Mouse (Mus musculus) hindbrain, embryonic 10.5 days (tissue): ENCODE data around the gene Adam26a. TPM values are rescaled to one million over a fixed set of nuclear protein-coding genes. Genes with fewer than 3 reads are reported as not detected.
"Not testable (repeated sequence)": the region's sequence is repeated elsewhere in the genome, so short reads cannot be mapped to it uniquely, and the experiment has no call there.

Source experiments
- DNase-seq: peaks from one replicate; pipeline ENCODE4 v3.0.0-alpha.2; 2017; ENCODE audit warnings: low spot score
- H3K27ac ChIP-seq: fragments of 300-500 bp; sonication (generic); 2 replicates; pipeline ENCODE4 v1.5.1; 2016; ENCODE audit warnings: mild to moderate bottlenecking, moderate library complexity
- H3K27me3 ChIP-seq: fragments of 300-500 bp; sonication (generic); 2 replicates; pipeline ENCODE4 v1.6.1; 2016; ENCODE audit warnings: mild to moderate bottlenecking; ENCODE audit not compliant: poor library complexity, insufficient read depth, severe bottlenecking
- H3K36me3 ChIP-seq: fragments of 300-500 bp; sonication (generic); 2 replicates; pipeline ENCODE4 v1.6.1; 2016; ENCODE audit warnings: mild to moderate bottlenecking, moderate library complexity
- H3K4me1 ChIP-seq: fragments of 300-500 bp; sonication (generic); replicated peaks from 2 replicates; pipeline ENCODE4 v1.6.1; 2016; ENCODE audit warnings: mild to moderate bottlenecking
- H3K4me3 ChIP-seq: fragments of 300-500 bp; sonication (generic); 2 replicates; pipeline ENCODE4 v1.5.1; 2016; ENCODE audit warnings: mild to moderate bottlenecking, moderate library complexity
- H3K9me3 ChIP-seq: fragments of 300-500 bp; sonication (generic); 2 replicates; pipeline ENCODE4 v1.6.1; 2016; ENCODE audit warnings: mild to moderate bottlenecking, moderate library complexity
- WGBS: fragments of 180-500 bp; shearing (Covaris S2); methylation state at CpG from one replicate; pipeline ENCODE4 v1.1.7; 2016; 5-methylcytosine and 5-hydroxymethylcytosine counted together
- polyA plus RNA-seq: library from polyadenylated mRNA; unstranded; fragments of >200 nt; fragmentation: Nextera tagmentation; extraction: Ambion mirVana; gene quantifications from 2 replicates; pipeline ENCODE4 v1.2.1, GENCODE M21; 2016

The Adam26a gene
- polyA plus RNA-seq, result not detected in 2 replicates

DNA sequence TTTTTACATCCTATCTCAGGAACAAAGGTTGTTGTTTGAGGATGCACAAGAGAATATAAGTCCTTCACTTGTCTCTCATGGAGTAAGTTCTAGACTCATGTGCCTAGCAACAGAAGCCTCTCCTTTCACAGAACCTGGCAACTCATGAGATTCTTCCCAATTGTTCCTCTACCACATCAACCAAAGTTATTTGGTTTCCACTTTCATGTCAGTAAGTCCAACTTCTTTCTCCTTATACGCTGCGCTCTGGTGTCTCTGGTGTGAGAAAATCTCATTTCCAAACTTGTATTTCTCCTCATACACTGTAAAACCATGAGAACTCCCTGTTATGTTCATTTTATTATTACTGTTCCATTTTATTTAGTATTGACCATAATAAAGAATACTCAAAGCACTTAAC lies at the start of gene Adam26a:
TSS of gene Adam26a (minus strand) at position 101 of the 400 bp plus-strand sequence.
- DNase-seq, H3K27me3 ChIP-seq, H3K27ac ChIP-seq, H3K9me3 ChIP-seq, H3K4me1 ChIP-seq, H3K4me3 ChIP-seq, H3K36me3 ChIP-seq: not testable (repeated sequence)
- WGBS, result 95% methylated on average over 2 of the region's 2 CpGs

DNA sequence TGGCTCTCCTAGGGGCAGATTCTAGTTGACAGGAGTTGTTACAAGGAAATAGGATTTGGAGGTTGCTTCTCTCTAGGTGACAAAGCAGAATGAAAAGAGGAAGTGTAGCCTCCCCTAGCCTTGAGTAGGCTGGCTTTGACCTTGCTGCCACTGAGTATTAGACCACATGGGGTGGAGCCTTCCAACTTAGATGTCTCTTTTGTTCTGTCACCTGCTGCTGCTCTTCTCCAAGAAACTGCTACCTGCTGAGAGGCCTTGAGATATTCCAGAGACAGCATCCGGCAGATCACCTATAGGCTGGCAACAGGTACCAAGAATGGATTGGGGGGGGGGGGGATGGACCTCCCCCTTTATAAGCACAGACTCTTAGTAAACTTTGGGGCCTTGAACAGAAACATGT lies 39.5 kb upstream of the Adam26a start:
- Histone ChIP-seq H3K9me3 (no peaks in the 10 kb centered on the region), H3K4me3 (no peak overlapping the region), H3K4me1 (no peaks in the 10 kb centered on the region), H3K27me3 (no peaks in the 10 kb centered on the region), H3K27ac (no peak overlapping the region), H3K36me3 (no peaks in the 10 kb centered on the region)
- WGBS, result 87% methylated on average over 1 of the region's 1 CpGs
- DNase-seq, result no peak

DNA sequence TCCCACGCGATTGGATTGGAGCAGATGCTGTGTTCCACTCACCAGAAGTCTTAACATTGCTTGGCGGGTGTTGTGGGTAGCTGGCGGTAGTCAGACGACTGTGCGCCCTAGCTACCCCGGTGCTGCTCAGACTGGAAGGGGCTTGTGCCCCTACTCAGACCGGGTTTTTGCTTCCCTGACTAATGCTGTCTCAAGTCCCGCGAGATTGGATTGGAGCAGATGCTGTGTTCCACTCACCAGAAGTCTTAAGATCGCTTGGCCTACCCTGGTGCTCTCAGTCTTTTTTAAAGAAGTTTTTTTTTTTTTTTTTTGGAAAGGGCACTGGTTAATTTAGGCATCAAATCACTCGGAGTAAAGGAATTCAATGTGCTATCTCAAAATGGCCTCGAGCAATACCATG lies 27.1 kb upstream of the Adam26a start:
- H3K36me3 ChIP-seq, H3K4me1 ChIP-seq, H3K27me3 ChIP-seq, H3K4me3 ChIP-seq, H3K27ac ChIP-seq, H3K9me3 ChIP-seq, DNase-seq: not testable (repeated sequence)
- WGBS, result 83% methylated on average over 13 of the region's 13 CpGs

DNA sequence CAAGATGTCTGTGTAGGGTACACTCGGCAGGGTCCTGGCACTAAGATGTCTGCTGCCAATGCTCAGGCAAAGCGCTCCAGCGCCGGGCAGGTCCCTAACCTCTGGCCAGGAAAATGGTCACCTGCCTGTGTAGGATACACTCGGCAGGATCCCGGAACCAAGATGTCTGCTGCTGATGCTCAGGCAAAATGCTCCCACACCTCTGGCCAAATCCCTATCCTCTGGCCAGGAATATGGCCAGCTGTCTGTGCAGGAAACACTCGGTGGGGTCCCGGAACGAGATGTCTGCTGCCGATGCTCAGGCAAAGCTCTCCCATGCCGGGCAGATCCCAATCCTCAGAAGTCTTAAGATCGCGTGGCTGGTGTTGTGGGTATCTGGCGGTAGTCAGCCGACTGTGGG lies 26.7 kb upstream of the Adam26a start:
- H3K36me3 ChIP-seq, H3K4me3 ChIP-seq, H3K27me3 ChIP-seq, H3K9me3 ChIP-seq, H3K4me1 ChIP-seq, H3K27ac ChIP-seq, DNase-seq: not testable (repeated sequence)
- WGBS, result 94% methylated on average over 15 of the region's 15 CpGs

DNA sequence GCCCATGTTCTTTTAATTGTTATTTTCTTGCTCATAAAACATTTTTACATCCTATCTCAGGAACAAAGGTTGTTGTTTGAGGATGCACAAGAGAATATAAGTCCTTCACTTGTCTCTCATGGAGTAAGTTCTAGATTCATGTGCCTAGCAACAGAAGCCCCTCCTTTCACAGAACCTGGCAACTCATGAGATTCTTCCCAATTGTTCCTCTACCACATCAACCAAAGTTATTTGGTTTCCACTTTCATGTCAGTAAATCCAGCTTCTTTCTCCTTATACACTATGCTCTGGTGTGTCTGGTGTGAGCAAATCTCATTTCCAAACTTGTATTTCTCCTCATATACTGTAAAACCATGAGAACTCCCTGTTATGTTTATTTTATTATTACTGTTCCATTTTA lies 48.5 kb downstream of the Adam26a start, which contains the start of gene Adam26b:
TSS of gene Adam26b (minus strand) at position 101 of the 400 bp plus-strand sequence.
- H3K9me3 ChIP-seq, DNase-seq, H3K36me3 ChIP-seq, H3K27me3 ChIP-seq, H3K27ac ChIP-seq, H3K4me3 ChIP-seq, H3K4me1 ChIP-seq: not testable (repeated sequence)

Other genes starting within 250 kb of the Adam26a start
- not detected in 2 replicates for gene Adam26b, start 48.6 kb downstream of the Adam26a start, polyA plus RNA-seq
- not detected in 2 replicates for gene Gm5346, start 50.6 kb upstream of the Adam26a start, polyA plus RNA-seq
- gene Adam34, start 133.3 kb upstream of the Adam26a start, polyA plus RNA-seq, result not detected in 2 replicates